Mouse (Mus musculus) cerebellum, adult 2 months (tissue): ENCODE measurements around the gene Aqp7.

Source experiments
- CTCF ChIP-seq: fragments of 200-500 bp; IDR thresholded peaks from 2 replicates; pipeline ENCODE4 v1.5.1; 2011; ENCODE audit warnings: low read depth, mild to moderate bottlenecking, control low read depth, low read length, moderate library complexity, borderline replicate concordance; ENCODE audit not compliant: insufficient read depth
- POLR2A ChIP-seq: fragments of 200-500 bp; IDR thresholded peaks from 2 replicates; pipeline ENCODE4 v1.6.1; 2011; ENCODE audit warnings: low read length, control low read depth, borderline replicate concordance; ENCODE audit not compliant: insufficient read depth

- TF ChIP-seq POLR2A: no peak
- TF ChIP-seq CTCF: no peak
Measured at GRCm38 (mm10) chr4:41015798-41016197, 32.1 kb downstream of the Aqp7 start.
